Mouse (Mus musculus) left cerebral cortex, postnatal 14 days (tissue): ENCODE results near the gene Olfr312. TPM values are rescaled to one million over a fixed set of nuclear protein-coding genes. Genes with fewer than 3 reads are reported as not detected.

Source experiments
- DNase-seq, 2 experiments: peaks; one replicate each; pipeline ENCODE4 v3.0.0; 2021 to 2022; ENCODE audit warnings: low spot score in 2 of 2, mixed read lengths in 1 of 2
- intact Hi-C: fragments of 180-260 bp; cut with DNase I; formaldehyde crosslinking; loops from one replicate; pipeline ENCODE4 v1.15.1; 2025
- total RNA-seq, 2 experiments: library from RNA; stranded (reverse); gene quantifications; 2 replicates each; pipeline ENCODE4 v1.2.3; 2021

The Olfr312 gene
- total RNA-seq, 2 experiments from 2014 or later: not detected

DNA sequence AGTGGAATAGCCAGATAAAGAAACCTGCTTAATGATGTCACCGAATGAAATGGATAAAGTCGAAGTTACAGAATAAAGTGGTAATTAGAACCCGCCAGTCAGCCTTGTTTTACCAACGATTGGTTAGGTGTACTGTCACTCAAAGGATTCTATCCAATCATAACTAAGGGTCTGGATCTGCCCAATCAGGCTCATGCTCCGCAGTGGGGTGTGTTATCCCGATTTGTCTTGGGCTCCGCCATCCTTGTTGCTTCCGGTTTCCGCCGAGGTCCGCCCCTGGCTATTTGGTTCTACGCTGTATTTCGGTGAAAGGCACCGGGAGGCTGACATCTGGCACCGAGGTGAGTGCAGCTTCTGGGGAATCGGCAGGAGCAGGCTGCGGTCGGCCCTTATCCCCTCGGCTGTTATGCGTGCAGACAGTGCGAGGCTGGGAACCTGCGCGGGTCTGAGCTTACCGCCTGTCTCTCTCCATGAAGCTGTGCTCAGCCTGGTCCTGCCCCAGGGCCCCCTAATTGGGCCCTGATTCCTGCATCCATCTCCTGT lies 18.0 kb downstream of the Olfr312 start, which contains the start of gene Gm12258:
TSS of gene Gm12258 (plus strand) at position 240 of the 543 bp plus-strand sequence.
- peak; percentile 96 to 98 for DNase-seq
- intact Hi-C loops: no loop called here

GRCm38 (mm10) chr11:58847636-58848035 lies 18.6 kb downstream of the Olfr312 start:
- no peak for DNase-seq
- intact Hi-C loops: no loop called here

- intact Hi-C loops: no loop called here
- no peak for DNase-seq
These were observed 20.7 kb downstream of the Olfr312 start for GRCm38 (mm10) chr11:58849731-58850130.

GRCm38 (mm10) chr11:58860744-58861143 lies 31.7 kb downstream of the Olfr312 start:
- no peak for DNase-seq
- intact Hi-C loops: no loop called here

GRCm38 (mm10) chr11:58867039-58867953 lies 38.3 kb downstream of the Olfr312 start, which contains the start of gene 2810021J22Rik:
TSS of gene 2810021J22Rik (plus strand) at chr11:58867216.
- intact Hi-C loops: no loop called here
- DNase-seq: peak; percentile 65 to 82

DNA sequence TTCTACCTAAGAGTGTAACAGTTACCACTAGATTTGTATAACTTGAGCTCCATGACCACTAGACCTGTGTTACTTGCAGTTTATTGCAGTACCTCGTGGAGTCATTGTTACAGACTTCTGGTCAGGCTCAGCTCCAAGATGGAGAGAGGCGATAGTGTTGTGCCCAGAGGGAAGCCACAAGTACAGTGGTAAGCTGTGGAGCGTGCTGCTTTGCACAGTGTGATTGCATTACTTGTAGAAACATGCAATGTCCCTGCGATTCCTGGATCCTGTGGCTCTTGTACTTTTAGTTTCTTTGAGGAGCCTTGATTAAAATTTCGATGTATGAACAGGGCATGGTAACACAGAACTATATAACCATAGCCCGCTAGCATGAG lies 38.9 kb downstream of the Olfr312 start:
- no peak for DNase-seq
- intact Hi-C loops: no loop called here

DNA sequence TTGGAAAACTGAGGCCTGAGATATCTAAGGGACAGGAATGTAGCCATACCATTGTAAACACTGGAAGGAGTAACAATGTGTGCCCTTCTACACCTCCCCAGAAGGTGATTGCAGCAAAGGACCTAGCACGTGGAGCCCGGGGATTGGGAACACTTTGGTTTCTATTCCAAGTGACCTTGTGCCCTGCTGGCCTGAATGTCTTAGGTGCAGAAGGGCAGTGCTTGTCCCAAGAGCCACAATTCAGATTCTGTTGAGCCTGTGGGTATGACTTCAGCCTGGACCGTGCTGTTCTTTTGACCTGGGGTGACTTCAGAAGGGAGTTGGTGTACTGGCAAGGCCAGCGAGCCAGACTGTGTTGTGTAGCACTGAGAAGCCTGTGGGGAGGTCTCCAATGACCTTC lies 41.9 kb downstream of the Olfr312 start:
- intact Hi-C loops: no loop called here
- no peak for DNase-seq

GRCm38 (mm10) chr11:58883756-58884155 lies 54.7 kb downstream of the Olfr312 start:
- no peak for DNase-seq

More at GRCm38 (mm10) chr11:58883756-58884155, 54.7 kb downstream of the Olfr312 start:
- intact Hi-C loops: no loop called here

Other genes with a start within 250 kb of the Olfr312 start
- not detected for gene Olfr324, start 234.1 kb upstream of the Olfr312 start, total RNA-seq
- gene 2210407C18Rik, start 213.2 kb upstream of the Olfr312 start, total RNA-seq: under 1 TPM in 1 of 2 experiments, not detected in 1; 0.42 TPM
- gene Olfr323, start 198.7 kb upstream of the Olfr312 start, total RNA-seq: not detected
- gene Trim58, start 188.8 kb upstream of the Olfr312 start, total RNA-seq: under 1 TPM in 1 of 2 experiments, not detected in 1; 0.15 TPM
- not detected for gene Olfr322, start 170.5 kb upstream of the Olfr312 start, total RNA-seq
- not detected for gene Olfr320, start 148.1 kb upstream of the Olfr312 start, total RNA-seq
- gene Olfr319, start 130.1 kb upstream of the Olfr312 start, total RNA-seq: not detected
- under 1 TPM in 1 of 2 experiments, not detected in 1; 0.13 TPM for gene Olfr318, start 105.2 kb upstream of the Olfr312 start, total RNA-seq
- under 1 TPM in 1 of 2 experiments, not detected in 1; 0.15 TPM for gene Olfr317, start 90.0 kb upstream of the Olfr312 start, total RNA-seq
- under 1 TPM; 0.13 to 0.42 TPM for gene Olfr316, start 76.5 kb upstream of the Olfr312 start, total RNA-seq
- gene Olfr315, start 56.0 kb upstream of the Olfr312 start, total RNA-seq: not detected
- gene Olfr314, start 46.3 kb upstream of the Olfr312 start, total RNA-seq: not detected
- 1 to 10 TPM in 1 of 2 experiments, under 1 TPM in 1; 0.89 to 2.1 TPM for gene Fam183b, start 27.3 kb upstream of the Olfr312 start, total RNA-seq
- gene Olfr313, start 14.2 kb upstream of the Olfr312 start, total RNA-seq: not detected
- gene Olfr311, start 10.0 kb downstream of the Olfr312 start, total RNA-seq: not detected
- gene Gm12258, start 17.9 kb downstream of the Olfr312 start, total RNA-seq: 10 to 100 TPM; 16.7 TPM
- gene 2810021J22Rik, start 38.0 kb downstream of the Olfr312 start, total RNA-seq: 1 to 10 TPM; 9.3 TPM
- gene Zfp39, start 75.0 kb downstream of the Olfr312 start, total RNA-seq: 1 to 10 TPM; 8.7 to 9.0 TPM
- not detected for gene Btnl10, start 88.7 kb downstream of the Olfr312 start, total RNA-seq
- gene Rnf187, start 109.7 kb downstream of the Olfr312 start, total RNA-seq: 100 to 1,000 TPM; 493 to 512 TPM
- gene Hist3h2ba, start 119.7 kb downstream of the Olfr312 start, total RNA-seq: 100 to 1,000 TPM; 119 to 135 TPM
- 10 to 100 TPM; 57.2 to 62.3 TPM for gene Hist3h2a, start 125.4 kb downstream of the Olfr312 start, total RNA-seq
- 1 to 10 TPM; 3.9 to 4.3 TPM for gene Trim17, start 125.4 kb downstream of the Olfr312 start, total RNA-seq
- gene Trim11, start 148.9 kb downstream of the Olfr312 start, total RNA-seq: 10 to 100 TPM; 21.8 to 22.0 TPM